Mouse (Mus musculus) mature B cell (primary cell): Measurements from ENCODE around the gene Hhipl1.

ENCODE experiments used
- in situ Hi-C: fragments of 300-500 bp; cut with MboI; formaldehyde crosslinking; loops from 2 replicates; pipeline ENCODE4 v1.14.3; 2019

Hhipl1 gene

GRCm38 (mm10) chr12:108313244-108313772 is 7.2 kb downstream of the Hhipl1 start:
- in situ Hi-C loops, result no loop called here

GRCm38 (mm10) chr12:108315818-108316217 is 9.7 kb downstream of the Hhipl1 start:
- in situ Hi-C loops, result no loop called here

DNA sequence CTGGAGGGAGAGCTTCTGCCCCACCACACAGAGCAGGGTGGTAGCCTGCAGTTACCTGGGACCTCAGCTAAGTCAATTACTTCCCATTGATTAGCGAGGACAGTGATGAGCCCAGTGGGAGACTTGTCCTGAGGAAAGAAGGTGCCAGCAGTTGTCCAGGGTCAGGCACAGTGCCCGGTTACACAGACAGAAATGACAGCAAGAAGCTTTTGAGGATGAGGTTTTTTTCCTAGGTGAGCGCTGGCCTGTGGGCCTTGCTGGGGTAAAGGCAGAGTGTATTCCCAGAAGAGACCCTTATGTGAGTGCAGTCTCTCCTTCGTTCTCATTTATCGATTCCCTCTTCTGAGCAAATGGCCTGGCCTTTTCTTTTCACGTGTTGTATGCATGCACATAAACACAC is 10.6 kb downstream of the Hhipl1 start:
- in situ Hi-C loops, result no loop called here

- in situ Hi-C loops, result no loop called here
Observed at GRCm38 (mm10) chr12:108317201-108317738, 11.2 kb downstream of the Hhipl1 start.

DNA sequence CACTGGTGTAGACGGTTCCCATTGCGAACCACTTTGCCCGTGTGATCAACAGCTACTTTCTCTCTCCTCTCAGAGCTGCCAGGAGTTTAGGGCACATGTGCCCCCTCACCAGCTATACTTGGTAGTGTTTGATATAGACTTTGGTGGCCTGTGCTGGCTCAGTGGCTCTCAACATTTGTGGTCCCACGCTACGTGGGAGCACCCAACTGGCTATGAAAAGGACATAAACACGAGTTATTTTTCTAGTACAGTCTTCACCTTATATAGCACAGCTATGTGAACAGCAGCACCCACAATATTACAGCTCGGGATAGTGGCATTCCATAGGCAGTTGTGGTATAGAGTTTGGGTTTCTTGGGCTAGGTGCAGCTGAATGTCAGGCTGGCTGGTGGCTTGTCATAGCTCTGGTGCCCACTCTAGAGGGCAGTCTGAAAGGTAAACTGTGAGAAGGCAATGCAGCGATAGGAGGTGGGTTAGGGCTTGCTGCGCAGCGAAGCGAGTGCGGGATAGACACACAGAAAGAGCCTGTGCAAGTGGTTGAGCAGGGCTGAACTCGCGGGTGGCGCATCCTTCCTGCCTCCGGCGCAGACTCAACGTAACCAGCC is 11.9 kb downstream of the Hhipl1 start:
- in situ Hi-C loops, result no loop called here

DNA sequence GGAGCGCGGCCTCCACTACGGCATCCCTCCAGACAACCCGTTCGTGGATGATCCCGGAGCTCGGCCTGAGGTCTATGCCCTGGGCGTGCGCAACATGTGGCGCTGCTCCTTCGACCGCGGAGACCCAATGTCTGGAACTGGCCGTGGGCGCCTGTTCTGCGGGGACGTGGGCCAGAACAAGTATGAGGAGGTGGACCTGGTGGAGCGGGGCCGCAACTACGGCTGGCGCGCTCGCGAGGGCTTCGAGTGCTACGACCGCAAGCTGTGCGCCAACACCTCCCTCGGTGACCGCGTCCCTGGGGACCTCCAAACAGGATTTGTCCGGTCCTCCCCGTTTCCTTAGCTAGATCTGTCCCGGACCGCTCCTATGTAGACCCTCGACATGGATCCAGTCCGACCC is 12.4 kb downstream of the Hhipl1 start:
- in situ Hi-C loops, result no loop called here

DNA sequence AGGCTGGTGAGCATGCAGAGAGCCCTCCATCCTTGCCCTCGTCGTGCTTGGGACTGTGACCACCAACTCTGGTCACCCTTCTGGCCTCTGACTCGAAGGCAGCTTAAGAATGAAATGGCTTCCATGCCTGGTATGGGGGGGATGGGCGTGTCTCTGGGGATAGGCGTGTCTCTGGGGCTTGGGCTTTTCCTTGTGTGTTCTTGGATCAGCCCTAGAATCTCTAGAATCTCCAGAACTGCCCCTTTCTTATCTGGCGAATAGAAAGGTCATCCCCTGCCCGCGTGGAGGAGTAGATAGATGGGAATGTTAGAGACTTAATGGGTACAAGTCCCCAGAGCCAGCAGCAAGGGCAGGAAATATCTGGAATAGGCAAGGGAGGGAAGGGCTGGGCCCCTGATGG is 14.0 kb downstream of the Hhipl1 start:
- in situ Hi-C loops, result no loop called here

- in situ Hi-C loops, result no loop called here
Observed at GRCm38 (mm10) chr12:108326401-108326800, 20.3 kb downstream of the Hhipl1 start.

DNA sequence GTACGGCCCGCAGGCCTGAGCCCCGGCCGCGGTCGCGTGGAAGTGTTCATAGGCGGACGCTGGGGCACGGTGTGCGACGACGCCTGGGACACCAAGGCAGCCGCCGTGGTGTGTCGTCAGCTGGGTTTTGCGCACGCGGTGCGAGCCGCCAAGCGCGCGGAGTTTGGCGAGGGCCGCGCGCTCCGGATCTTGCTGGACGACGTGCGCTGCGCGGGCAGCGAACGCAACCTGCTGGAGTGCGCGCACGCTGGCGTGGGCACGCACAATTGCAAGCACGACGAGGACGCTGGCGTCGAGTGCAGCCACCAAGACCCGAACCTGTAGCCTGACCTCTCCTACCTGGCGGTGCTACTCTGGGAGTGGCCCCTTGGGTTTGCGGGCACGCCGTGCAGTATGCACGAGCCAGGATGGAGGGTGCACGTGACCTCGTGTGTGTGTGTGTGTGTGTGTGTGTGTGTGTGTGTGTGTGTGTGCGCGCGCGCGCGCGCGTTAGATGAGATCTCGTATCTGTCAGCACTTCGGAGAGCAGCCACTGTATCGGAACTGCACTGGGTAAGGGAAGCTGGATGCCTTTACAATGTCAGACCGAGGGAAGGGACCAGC is 21.9 kb downstream of the Hhipl1 start:
- in situ Hi-C loops, result no loop called here

DNA sequence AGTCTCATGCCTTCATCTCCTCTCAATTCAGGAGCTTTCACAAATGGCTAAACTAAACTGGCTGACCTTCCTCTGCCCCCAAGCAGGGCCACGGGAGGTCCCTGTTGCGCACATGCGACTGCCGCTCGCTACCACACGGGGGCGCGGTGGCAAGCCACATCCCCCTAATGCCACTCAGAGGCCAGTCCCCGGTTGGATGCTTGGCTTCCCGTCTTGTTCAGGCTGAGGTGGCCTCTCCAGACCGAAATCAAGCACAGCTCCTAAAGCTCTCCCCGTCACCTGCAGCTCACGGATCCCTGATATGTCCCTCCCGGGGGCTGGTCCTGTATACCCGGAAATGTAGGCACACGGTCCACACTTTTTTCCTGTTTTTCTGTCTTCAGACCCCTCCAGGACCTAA is 27.0 kb downstream of the Hhipl1 start:
- in situ Hi-C loops, result no loop called here

DNA sequence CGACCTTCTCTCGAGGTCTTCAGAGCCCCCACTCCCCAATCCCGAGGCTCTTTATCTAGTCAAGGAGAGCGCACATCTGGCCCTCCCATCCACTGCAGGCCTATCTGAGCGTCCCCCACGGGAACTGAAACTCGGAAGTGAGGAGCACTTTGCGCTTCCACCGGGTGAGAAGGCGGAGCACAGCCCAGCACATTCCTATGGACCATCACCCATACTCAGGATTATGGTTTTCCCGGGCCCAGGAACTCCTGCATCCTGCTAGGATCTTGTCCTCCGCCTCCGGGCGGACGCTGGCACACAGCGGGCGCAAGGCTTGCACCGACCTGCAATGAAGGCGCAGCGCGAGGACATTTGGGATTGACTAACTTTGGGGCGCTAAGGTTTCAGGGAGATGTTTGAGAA is 27.4 kb downstream of the Hhipl1 start:
- in situ Hi-C loops, result no loop called here

DNA sequence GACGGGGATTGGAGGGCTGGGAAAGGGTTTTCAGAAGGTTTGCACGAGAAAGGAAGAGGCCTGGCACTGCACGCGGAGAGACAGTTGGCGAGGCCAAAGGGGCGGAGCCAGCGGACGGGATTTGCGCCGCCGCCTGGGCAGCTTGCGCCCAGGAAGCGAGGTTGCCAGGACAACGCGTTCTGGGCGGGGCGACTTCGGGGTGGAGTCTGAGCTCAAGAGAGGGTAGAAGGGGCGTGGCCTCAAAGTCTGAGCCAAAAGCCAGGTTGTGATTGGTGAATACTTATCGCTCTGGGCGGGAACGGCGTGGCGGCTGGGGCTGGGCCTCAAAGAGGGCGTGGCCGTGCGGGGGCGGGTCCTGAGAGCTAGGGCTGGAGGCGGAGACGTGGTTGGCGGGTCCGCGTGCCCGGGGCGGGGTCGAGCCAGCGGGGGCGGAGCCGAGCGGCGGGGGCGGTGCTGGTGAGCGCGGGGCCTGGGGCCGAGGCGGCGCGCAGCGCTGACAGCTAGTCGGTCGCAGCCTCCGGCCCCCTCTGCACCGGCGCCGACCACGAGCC is 27.9 kb downstream of the Hhipl1 start, which contains the start of gene Cyp46a1:
Gene Cyp46a1, plus strand, starts transcription at position 487 of the 551 bp plus-strand sequence.
- in situ Hi-C loops, result no loop called here

GRCm38 (mm10) chr12:108334529-108334928 is 28.5 kb downstream of the Hhipl1 start:
- in situ Hi-C loops, result no loop called here

DNA sequence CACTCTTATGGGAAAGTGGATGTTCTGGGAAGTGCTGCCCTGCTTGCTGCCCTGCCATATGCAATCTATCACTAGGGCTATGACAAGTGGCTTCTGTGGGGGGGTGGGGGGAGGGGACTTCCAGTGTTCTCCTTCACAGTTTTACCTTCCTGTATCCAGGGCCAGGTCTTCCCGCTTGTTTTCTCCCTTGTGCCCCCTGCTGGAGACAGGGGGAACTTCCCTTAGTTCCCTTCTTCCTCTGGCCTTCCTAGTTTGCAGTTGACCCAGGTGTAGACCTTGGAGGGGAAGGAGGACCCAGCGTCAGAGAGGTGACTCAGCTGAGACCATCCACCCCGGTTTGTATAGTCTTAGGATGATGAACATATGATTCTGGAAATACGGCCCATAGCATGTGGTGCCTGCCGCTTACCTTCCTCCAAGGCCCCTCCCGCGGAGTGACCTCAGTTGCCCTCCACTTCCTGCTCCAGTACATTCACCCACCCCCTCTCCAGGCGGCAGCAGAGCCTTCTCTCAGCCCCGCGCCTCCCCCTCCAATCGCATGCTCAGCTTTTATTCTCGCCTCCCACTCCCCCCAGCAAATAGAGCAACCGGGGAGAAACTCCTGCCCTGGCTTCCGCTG is 32.6 kb downstream of the Hhipl1 start:
- in situ Hi-C loops, result no loop called here

DNA sequence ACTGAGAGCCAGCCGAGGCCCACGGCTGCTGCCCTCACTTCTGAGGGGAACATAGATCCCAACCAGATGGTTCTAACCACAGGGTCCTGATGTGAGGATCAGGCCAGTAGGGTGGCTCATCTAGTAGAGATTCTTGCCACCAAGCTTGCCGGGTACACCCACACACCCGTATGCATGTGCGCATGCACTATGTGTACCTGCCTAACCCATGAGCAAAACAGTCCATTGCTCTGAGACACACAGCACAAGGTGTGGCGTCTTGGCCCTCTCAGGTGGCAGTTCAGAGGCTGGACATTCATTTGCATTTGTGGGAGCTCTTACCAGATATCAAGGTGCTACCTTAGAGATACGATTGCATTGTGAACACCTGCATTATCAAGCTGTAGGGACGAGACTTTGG is 42.1 kb downstream of the Hhipl1 start:
- in situ Hi-C loops, result no loop called here

GRCm38 (mm10) chr12:108349026-108349425 is 43.0 kb downstream of the Hhipl1 start:
- in situ Hi-C loops, result no loop called here

GRCm38 (mm10) chr12:108350931-108351330 is 44.9 kb downstream of the Hhipl1 start:
- in situ Hi-C loops, result no loop called here

DNA sequence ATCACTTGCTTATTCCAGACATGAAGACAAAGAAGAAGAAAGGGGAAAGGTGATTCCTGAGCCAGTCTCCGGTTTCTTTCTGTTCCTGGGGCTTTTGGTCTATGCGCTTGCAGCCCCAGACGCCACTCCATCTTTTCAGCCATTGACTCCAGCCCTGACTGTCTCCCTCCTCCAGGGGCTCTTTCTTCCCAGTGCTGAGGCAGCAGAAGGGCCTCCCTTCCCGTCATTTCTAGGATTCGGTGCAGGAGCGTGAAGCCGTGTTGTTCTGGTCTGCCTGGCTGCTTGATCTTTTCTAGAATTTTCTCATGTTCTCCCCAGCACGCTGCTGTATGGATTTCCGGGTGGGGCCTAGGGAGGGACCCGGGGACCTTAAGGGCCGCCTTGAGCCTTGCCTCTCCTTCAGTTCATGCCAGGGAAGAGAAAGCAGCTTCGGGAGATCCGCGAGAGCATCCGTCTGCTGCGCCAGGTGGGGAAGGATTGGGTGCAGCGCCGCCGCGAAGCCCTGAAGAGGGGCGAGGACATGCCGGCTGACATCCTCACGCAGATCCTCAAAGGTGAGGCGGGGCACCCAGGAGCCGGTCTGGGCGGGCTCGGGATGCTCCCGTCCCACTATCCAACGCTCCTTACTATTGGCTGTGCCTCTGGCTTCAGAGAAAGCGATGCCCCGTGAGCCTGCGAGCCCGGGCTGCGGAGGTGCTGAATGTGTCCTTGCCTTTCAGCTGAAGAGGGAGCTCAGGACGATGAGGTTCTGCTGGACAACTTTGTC is 46.5 kb downstream of the Hhipl1 start:
- in situ Hi-C loops, result no loop called here

- in situ Hi-C loops, result no loop called here
Observed at GRCm38 (mm10) chr12:108354284-108354683, 48.2 kb downstream of the Hhipl1 start.

- in situ Hi-C loops, result no loop called here
Observed at GRCm38 (mm10) chr12:108355271-108355670, 49.2 kb downstream of the Hhipl1 start.

- in situ Hi-C loops, result no loop called here
Observed at GRCm38 (mm10) chr12:108355986-108356385, 49.9 kb downstream of the Hhipl1 start.

DNA sequence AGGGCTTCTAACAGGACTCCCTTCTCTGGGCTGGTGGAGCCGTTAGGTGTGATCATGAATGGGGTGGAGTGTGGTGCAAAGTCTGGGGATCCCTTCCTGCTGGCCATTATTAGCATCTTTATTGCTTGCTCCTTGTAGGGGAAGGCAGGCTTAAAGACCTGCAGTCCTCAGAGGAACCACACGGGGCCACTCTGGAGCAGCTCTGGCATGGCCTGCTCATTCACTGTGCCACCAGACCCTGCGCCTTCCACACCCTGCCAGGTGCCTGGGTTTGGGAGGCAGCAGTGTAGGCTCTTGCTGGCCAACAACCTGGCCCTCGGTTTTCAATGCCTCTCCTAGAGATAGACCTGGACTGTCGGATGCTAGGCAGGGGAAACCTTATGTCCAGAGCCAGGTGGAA is 57.7 kb downstream of the Hhipl1 start:
- in situ Hi-C loops, result no loop called here
